Mouse (Mus musculus): ENCODE measurements at regions not wholly inside any gene's neighbourhood (a gene's known extent, or its start where the extent isn't known, plus 50 kb on each side); places are given as distances from the start of the nearest gene placed in this dataset.

DNA sequence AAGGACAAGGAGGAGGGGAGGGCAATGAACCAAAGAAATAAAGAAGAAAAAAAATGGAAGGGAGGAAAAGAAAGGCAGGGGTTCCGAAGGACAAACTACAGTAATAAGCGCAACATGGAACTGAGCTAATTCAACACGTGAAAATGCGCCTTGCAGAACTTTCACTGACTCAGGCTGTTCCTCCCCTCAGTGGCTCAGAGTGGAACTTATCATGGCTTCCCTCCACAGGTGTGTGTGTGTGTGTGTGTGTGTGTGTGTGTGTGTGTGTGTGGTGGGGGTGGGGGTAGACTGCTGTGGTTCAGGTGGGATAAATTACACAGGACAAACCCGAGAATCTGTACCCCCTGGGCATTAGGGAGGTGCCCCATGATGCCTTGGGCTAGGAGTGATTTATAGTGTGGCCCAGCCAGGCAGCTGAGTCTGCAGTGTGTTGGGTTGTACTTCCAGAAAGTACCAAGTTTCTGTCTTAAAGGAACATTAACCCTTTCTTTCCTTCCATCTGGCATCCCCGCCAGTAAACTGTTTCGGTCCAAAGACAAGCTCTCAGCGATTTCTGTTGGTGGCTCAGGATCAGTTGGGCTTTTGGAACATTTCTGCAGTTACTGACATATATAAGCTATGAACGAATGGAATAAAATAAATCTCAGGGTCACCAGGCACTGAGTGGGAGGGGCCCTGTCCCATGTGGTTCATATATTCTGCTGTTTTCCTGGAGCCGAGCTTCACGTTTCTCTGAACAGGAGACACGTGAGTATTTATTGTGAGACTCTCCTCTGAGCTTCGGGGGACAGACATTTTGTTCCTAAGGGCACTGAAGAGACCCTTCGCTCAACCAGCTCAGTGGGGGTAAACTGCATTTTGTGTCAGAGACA lies 71.1 kb upstream of the Lnx1 start:
- ATAC-seq (ENCODE audit: poor library complexity, severe bottlenecking) = no peak

DNA sequence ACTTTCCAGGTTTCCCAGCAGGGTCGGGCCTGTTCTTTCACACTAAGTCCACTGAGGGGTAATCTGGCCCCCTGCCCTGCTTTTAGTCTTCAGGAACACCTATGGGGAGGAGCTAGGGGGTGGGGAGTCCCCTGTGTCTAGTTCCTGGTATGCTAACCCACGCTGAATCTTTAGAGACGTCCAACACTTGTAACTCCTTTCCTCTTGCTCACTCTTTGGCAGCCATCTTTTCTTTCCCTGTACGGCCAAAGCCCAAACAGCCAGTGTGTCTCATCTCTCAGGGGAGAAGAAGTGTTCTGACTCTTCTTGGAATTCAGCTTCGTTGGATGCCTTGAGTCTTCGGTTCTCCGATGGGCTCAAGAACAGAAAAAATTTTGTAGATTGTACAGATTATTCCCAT lies 68.4 kb upstream of the Lnx1 start:
- no peak for ATAC-seq (ENCODE audit: poor library complexity, severe bottlenecking)

DNA sequence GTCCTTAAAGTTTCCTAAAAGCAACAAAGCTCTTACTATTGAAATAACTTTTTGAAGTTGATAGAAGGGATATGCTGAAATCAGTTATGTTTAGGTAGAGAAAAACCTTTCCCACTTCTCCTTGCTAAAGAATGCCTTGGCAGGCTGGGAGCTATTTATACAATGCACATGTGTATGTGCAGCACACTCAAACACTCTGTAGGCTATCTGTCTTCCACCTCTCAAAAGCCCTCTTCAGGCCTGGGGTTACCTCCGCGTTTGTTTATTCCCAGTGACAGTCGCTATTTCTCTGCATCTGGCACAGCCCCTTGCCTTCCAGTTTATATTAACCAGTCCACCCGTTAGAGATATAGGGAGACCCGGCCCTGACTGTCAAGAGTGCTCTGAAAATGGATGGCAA lies 66.3 kb upstream of the Lnx1 start:
- ATAC-seq (ENCODE audit: poor library complexity, severe bottlenecking) = no peak

DNA sequence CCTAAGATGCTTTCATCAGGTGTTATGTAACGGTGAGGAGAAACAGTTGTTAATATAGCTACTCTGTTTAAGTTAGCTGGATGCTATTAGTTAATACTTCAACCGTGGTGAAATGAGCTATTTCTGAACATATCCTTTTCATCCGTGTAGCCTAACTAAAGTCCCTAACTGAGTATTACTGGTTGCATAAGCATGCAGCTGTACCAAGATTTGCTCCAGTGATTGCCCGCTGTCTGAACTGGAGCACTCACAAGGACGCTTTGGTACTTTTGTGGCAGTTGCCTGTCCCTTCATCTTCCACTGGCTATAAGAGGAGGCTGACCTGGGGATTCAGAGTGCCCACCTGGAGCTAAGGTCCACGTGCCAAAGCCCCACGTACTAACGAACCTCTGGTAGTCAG lies 65.3 kb upstream of the Lnx1 start:
- no peak for ATAC-seq (ENCODE audit: poor library complexity, severe bottlenecking)

DNA sequence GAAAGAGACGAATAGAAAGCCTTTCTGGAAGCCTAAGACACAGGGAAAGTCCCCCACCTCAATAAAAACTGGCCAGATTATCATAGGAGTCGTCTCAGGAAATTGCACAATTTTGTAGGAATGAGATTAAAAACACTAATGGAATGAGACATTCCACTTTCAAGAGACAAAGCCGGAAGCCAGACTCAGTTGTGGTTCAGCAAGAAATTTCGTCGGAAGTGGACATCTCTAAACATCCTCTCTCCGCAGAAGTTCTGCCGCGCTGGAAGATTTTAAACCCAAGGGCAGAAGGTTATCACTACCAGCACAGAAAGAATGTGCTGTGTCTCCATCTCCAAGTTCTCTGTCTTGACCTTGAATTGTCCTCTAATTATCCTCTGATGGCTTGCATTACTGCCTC lies 63.5 kb upstream of the Lnx1 start:
- no peak for ATAC-seq (ENCODE audit: poor library complexity, severe bottlenecking)

DNA sequence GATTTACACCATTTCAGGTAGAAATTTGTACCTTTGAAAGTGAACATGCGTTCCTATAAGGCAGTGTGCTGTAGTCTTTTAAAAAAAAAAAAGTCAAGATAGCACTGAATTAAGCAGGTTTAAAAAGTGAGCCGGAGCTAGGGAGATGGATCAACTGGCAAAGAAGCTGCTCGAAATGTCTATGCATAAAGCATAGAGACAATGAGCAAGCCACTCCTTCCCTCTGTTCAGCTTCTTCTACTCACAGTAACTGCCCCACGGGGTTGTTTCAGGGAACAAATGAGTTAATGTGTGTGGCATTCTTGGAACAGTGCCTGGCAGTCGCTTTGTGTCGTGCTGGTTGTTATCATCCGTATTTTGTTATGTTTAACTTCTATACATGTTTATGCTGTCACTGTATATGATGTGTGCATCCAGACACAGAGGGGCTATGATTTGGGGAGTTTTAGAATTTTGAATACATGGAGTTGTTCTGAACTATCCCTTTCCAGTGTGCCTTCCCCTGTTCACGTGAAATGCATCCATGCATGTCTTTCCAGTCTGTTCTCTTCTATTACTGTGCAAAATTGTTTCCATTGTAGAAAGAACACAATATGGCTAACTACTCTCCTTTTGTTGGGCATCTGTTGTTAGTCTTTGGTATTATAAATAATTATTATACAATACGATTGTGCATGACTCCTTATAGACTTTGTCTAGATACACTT lies 62.5 kb upstream of the Lnx1 start:
- ATAC-seq (ENCODE audit: poor library complexity, severe bottlenecking) = no peak

DNA sequence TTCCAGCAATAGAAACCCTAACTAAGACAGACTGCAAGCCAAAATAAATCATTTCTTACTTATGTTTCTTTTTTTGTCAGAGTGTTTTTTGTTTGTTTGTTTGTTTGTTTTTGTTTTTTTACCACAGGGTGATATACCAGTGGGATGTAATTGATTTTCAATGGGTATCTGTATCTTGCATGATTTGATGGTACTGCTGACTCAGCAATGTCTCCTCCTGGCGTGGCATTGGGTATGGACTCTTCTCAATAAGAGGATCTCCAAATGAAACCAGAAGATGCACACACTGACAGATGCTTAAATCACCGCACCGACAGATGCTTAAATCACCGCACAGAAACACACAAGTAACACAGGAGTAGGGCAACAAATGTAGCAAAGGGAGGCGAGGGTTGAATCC lies 54.8 kb upstream of the Lnx1 start:
- ATAC-seq (ENCODE audit: poor library complexity, severe bottlenecking) = no peak

DNA sequence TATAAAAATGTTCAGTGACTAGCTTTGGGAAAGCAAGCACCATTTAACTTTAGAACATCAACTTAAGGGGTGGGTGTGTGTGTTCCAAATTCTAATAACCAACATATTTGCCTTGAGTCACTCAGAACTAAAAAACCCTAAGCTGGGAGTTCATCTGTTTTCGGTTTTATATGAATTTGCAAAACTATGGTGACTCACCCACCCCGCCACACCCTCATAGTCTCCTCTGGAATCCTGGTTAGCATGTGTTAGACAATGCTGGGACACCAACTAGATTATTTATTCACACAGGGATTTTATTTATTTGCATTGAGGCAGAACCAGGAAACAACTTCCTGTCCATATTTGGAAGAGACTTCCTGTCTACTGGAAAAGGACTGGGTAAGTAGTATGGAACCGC lies 50.2 kb upstream of the Lnx1 start:
- no peak for ATAC-seq (ENCODE audit: poor library complexity, severe bottlenecking)
